Mouse (Mus musculus): Measurements from ENCODE around the gene Nr6a1.

The Nr6a1 gene

GRCm38 (mm10) chr2:38714324-38714723, 213.2 kb downstream of the Nr6a1 start, which contains the start of gene Nr5a1:
Gene Nr5a1, minus strand, starts transcription at chr2:38714542.
- DNase-seq (ENCODE audit: low spot score in 2 of 2), result no peak

DNA sequence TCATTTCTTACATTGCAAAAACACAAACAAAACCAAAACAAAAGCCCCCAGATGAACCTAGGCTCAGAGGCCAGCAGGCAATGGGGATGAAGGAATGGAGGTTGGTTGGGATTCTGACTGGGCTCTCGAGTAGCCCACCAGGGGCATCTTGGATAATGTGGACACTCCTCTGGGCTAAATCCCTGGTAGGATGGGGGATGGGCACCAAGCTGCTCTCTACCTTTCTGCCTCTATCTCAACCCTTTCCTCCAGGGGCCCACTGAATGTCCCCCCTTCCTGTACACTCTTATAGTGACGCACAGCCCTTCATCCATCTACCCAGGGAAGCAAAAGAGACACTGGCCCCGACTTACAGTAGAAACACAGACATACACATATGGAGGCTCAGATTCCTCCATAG, 213.9 kb downstream of the Nr6a1 start:
- DNase-seq (ENCODE audit: low spot score in 2 of 2), result no peak

DNA sequence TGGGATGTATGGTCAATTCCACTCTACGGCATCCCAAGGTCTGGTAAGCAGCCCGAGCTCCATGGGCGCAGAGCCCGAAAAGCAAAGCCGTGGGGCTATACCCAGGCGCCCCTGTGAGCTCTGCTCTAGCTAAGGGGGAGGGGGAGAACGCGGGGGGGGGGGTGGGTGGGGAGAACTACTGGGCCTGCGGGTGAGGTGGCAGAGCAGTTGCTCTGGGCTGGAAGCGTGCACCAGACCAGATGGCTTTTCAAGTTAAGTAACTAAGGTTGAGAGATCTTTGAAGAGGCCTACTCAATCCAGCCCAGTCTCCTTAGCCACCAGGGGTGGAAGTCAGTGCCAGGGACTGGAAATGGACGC, 214.7 kb downstream of the Nr6a1 start:
- no peak for DNase-seq (ENCODE audit: low spot score in 2 of 2)

DNA sequence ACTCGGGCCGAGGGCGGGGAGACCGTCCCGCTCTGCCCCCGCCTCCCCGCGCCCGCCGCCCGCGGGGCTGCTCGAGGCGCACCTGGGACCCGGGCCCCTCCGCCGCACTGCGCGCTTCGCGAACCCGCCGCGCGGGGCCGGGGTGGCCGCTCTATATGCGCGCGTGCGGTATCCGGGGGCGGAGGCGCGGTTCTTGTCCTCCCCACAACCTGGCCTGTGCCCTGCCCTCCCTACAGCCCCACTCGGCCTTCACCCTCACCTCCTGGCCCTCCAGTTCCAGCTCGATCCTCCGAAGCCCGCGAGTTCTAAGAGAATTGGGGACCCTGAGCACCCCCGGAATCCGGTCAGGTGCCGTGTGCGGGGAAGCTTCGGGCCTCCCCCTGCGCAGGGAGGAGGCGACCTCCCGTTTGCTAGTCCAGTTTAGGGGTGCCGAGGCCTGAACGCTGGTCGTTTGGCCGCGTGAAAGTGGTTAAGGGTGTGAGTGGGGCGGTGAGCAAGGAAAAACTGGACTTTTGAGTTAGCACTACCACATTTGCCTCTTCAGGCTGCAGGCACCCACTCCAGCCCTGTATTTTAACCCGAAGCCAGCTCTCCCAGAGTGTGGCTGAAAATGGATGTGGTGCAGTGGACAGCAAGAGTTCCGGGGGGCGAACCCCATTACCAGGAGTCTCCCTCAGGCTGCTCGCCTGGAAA, 215.3 kb downstream of the Nr6a1 start:
- DNase-seq (ENCODE audit: low spot score in 2 of 2), result no peak

DNA sequence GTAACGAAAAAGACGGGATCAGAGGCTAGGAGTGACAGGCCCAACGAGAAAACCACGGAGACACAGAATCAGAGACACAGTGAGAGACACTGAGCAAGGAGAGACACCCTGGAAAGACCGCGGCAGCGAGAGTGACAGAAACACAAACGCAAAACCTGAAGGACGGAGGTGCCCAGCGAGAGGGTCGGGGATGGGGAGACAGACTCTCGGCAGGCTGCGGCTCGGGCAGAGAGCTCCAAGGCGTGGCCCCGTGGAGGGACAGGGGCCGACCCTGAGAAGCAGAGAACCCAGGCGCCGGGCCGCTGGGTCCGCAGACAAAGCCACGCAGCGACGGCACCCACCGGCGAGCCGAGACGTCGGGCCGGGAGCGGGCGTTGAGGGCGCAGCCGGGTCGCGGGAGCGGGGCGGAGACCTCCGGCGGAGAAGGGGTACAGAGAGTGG, 216.0 kb downstream of the Nr6a1 start:
- peak in 1 of 2 experiments; percentile 14 for DNase-seq (ENCODE audit: low spot score in 2 of 2)

GRCm38 (mm10) chr2:38710304-38711241, 216.9 kb downstream of the Nr6a1 start:
- DNase-seq (ENCODE audit: low spot score in 2 of 2), result peak; percentile 19 to 20

GRCm38 (mm10) chr2:38708907-38709688, 218.4 kb downstream of the Nr6a1 start:
- no peak for DNase-seq (ENCODE audit: low spot score in 2 of 2)

- no peak for DNase-seq (ENCODE audit: low spot score in 2 of 2)
Observed at GRCm38 (mm10) chr2:38706661-38707060, 220.8 kb downstream of the Nr6a1 start.

DNA sequence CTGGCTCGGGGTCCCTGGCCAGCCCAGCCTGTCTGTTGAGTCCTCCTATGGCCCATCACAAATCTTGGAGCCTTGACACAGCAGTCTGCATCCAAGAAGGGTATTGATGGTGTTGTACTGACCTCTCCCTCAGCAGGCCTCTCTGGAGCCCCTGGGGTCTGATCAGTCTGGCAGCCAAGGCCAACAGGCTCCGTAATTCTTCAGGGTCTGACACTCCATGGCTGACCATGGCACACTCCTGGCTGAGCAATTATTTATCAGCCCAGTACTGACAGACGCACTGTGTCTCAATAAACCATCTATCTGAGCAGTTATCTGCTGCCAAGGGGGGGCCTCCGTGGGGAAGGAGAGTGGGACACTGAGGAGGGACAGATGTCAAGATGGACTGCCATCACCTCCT, 222.5 kb downstream of the Nr6a1 start:
- no peak for DNase-seq (ENCODE audit: low spot score in 2 of 2)

- no peak for DNase-seq (ENCODE audit: low spot score in 2 of 2)
Observed at GRCm38 (mm10) chr2:38704336-38704735, 223.2 kb downstream of the Nr6a1 start.

- no peak for DNase-seq (ENCODE audit: low spot score in 2 of 2)
Observed at GRCm38 (mm10) chr2:38700177-38700576, 227.3 kb downstream of the Nr6a1 start.

GRCm38 (mm10) chr2:38698623-38699022, 228.9 kb downstream of the Nr6a1 start:
- no peak for DNase-seq (ENCODE audit: low spot score in 2 of 2)

- DNase-seq (ENCODE audit: low spot score in 2 of 2), result no peak
Observed at GRCm38 (mm10) chr2:38697128-38698120, 230.1 kb downstream of the Nr6a1 start.

DNA sequence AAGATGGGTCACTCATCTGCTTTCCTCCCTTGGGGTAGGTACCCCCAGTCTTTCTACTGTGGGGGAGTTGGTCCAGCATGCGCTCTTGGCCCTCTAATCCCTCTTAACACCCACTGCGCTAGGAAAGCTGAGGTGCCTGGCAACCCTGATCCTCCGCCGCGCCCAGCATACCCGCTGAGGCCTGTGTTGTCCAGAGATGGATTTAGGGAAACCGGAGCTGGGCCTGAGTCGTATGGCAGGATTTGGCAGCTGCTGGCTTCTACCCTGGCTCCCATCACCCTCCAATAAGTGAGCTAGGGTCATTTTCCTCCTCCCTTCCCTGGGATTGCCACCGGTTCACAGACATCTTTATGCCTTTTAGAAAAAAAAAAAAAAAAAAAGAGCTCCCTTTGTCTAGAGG, 231.7 kb downstream of the Nr6a1 start:
- no peak for DNase-seq (ENCODE audit: low spot score in 2 of 2)

DNA sequence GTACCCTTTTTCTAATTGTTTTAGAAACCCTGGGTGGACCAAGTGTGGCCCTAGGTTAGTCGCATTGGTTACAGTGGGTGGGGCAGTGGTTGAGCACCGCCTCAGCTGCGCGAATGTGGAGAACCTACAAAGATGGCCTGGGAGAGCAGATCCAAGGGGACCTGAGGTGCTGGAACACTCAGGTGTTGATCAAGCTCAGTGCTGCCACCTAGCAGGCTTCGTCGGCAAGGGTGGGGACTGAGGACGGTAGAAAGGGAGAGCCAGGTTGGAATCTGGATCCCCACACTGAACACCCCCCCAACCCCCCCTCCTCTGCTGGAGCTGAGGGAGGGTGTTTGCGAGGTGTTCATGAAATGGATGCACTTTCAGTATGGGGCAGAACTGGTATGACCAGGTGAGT, 235.9 kb downstream of the Nr6a1 start:
- DNase-seq (ENCODE audit: low spot score in 2 of 2), result peak; percentile 22 to 30

GRCm38 (mm10) chr2:38689881-38690280, 237.6 kb downstream of the Nr6a1 start:
- DNase-seq (ENCODE audit: low spot score in 2 of 2), result no peak

DNA sequence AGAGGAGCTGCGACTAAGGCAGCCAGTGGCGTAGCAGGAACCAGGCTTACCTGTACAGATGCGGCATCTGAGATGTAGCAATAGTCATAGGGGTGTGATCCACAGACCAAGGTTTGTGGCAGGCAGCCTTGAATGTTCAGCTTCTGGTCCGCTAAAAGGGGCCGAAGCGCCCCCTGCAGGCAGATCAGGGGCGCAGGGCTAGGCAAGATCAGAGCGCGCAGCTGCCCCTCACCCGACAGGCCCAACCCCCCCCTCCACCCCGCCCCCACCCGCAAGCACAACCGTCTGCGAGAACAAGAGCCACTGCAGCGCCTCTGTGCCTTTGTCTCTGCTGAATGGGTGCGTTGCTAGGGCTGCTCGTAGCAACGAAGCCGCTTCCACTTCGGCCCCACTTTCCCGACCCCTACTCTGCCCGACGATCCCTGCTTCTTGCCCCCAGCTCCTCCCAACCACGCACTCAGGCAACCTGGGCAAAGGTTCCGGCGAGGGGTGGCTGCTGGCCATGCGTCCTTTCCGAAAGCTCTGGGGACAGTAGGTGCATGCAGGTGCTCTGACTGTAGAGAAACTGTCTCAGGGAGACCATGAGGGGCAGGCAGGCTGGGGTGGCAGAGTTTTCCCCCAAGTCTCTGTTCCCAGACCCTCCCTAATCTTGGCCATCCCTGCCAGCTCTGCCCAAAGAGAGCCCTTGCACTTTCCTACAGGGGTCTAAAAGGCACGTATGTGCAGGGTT, 238.5 kb downstream of the Nr6a1 start:
- DNase-seq (ENCODE audit: low spot score in 2 of 2), result peak; percentile 37

- DNase-seq (ENCODE audit: low spot score in 2 of 2), result no peak
Observed at GRCm38 (mm10) chr2:38685746-38686145, 241.7 kb downstream of the Nr6a1 start.

DNA sequence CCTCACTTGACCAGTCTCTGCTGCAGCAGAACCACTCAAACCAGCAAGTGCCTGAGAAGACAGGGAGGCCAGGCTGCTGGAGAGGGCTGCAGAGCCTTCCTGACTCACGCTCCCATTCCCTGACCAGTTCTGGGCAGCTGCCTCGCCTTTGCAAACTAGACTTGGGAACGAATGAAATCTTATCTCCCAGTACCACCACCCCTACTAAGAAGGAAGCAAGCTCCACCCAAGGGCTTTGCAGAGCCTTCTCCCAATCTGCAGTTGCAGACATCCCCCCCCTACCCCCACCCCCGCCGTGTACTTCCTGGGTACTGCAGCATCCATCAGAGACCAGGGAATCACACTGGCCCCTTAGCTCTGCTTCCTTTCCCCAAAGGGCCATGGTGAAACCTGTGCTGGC, 244.4 kb downstream of the Nr6a1 start:
- DNase-seq (ENCODE audit: low spot score in 2 of 2), result no peak

DNA sequence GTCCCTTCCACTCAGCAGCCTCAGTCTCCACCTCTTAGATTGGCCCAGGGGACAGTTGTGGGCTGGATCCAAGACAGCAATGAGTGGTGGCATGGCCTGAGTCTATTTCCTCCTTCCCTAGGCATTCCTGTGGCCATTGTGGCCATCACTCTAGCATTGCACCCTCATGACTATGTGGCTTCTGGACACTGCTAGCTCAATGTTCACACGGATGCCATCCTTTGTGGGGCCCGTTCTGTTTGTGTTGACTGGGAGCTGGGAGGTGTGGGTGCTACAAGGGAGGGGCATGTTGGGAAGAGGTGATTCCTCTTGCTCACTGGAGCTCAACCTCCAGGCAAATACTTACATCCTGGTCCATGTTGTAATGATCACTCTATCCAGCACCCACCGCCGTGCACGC, 245.3 kb downstream of the Nr6a1 start:
- no peak for DNase-seq (ENCODE audit: low spot score in 2 of 2)

All from right cerebral cortex, adult 2 months (tissue).